26 mouse cellular contexts compared by ENCODE assay signal in the genomic region with DNA sequence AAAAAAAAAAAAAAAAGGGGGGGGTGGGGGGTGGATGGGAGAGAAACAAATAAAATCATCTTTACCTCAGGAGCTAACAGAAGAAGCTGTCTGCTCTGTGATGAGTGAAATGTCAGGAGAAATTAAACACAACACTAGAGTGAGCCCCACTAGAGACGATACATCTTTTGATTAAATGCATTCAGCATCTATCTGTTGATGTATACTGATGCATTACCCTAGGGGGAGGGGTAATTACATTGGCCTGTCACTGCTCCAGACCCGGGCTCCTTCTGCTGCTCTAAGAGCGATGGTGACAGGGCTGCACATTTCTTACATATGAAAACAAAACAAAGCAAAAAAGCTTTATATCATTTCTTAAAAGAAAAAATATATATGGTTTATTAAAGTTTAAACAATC.
DNase-seq lines count a peak whose midpoint lies in the region; ATAC-seq and TF ChIP-seq lines count a peak whose summit lies in the region.
"Had no signal": no experiment of that assay in that cellular context is flagged by ENCODE, and none has a peak within 500 bp of the region (broad histone marks: within the 10 kb centered on the region; RNA-seq: fewer than 3 reads in every experiment).

No protein-coding gene starts in this region.

- peaks cover 5% of the 10 kb centered on the region; the same call in 1 of the 2 replicates for H3K4me1 ChIP-seq in hindbrain, embryonic 12.5 days
- H3K4me1 ChIP-seq in hindbrain, embryonic 10.5 days (replicated peaks): no peaks in the 10 kb centered on the region
- no peaks in the 10 kb centered on the region for H3K4me1 ChIP-seq in midbrain, postnatal 0 days (ENCODE audit: insufficient read depth, low read length)
- no peaks in the 10 kb centered on the region for H3K4me1 ChIP-seq in midbrain, embryonic 16.5 days (ENCODE audit: control insufficient read depth, insufficient read depth, low read length)
- H3K4me1 ChIP-seq in hindbrain, embryonic 14.5 days (replicated peaks; ENCODE audit: control insufficient read depth, insufficient read depth, low read length): peaks cover 8% of the 10 kb centered on the region; the same call in 1 of the 2 replicates
- H3K4me1 ChIP-seq: embryonic facial prominence, embryonic 12.5 days; embryonic facial prominence, embryonic 15.5 days; intestine, embryonic 15.5 days had no signal

- no peaks in the 10 kb centered on the region for H3K36me3 ChIP-seq in hindbrain, embryonic 12.5 days
- H3K36me3 ChIP-seq in hindbrain, embryonic 10.5 days: peaks cover 24% of the 10 kb centered on the region
- no peaks in the 10 kb centered on the region for H3K36me3 ChIP-seq in midbrain, postnatal 0 days (ENCODE audit: insufficient read depth, low read length)
- peaks cover 3% of the 10 kb centered on the region; the same call in 1 of the 2 replicates for H3K36me3 ChIP-seq in midbrain, embryonic 16.5 days (ENCODE audit: control insufficient read depth, insufficient read depth, low read length)
- H3K36me3 ChIP-seq in hindbrain, embryonic 14.5 days (replicated peaks; ENCODE audit: control insufficient read depth, insufficient read depth): peaks cover 7% of the 10 kb centered on the region; the same call in 1 of the 2 replicates
- H3K36me3 ChIP-seq: intestine, embryonic 15.5 days had no signal

- 64% methylated on average over 3 of the region's 3 CpGs for WGBS in hindbrain, embryonic 12.5 days
- 89% methylated on average over 3 of the region's 3 CpGs for WGBS in hindbrain, embryonic 10.5 days
- 62% methylated on average over 3 of the region's 3 CpGs for WGBS in midbrain, postnatal 0 days
- WGBS in midbrain, embryonic 16.5 days: 43% methylated on average over 3 of the region's 3 CpGs
- 39% methylated on average over 3 of the region's 3 CpGs for WGBS in hindbrain, embryonic 14.5 days

- DNase-seq in hindbrain, embryonic 10.5 days (ENCODE audit: low spot score): no peak
- peak; percentile 24 for DNase-seq in midbrain, postnatal 0 days (ENCODE audit: low spot score)
- peak; percentile 11 for DNase-seq in MN1 (ENCODE audit: low spot score)
- no peak for DNase-seq in hindbrain, embryonic 14.5 days (ENCODE audit: low spot score)
- DNase-seq in gastrocnemius, adult 18-20 months (ENCODE audit: low spot score): no peak
- DNase-seq: adrenal gland, postnatal 10 days; adrenal gland, postnatal 36 days; B cell, adult 2 months; cerebellum, adult 11 months; cerebellum, adult 2 months; cerebellum, adult 9-11 months; cerebellum, postnatal 25 days; forebrain, postnatal 0 days; gastrocnemius, postnatal 25 days; heart, adult 2 months; kidney, adult 11 months had no signal

- no peaks in the 10 kb centered on the region for H3K27me3 ChIP-seq in hindbrain, embryonic 12.5 days
- H3K27me3 ChIP-seq in hindbrain, embryonic 10.5 days (ENCODE audit: insufficient read depth, poor library complexity, severe bottlenecking): no peaks in the 10 kb centered on the region
- H3K27me3 ChIP-seq in midbrain, postnatal 0 days (ENCODE audit: insufficient read depth, low read length): no peaks in the 10 kb centered on the region
- no peaks in the 10 kb centered on the region for H3K27me3 ChIP-seq in midbrain, embryonic 16.5 days (ENCODE audit: control insufficient read depth, insufficient read depth, low read depth, low read length)
- H3K27me3 ChIP-seq in hindbrain, embryonic 14.5 days (ENCODE audit: control insufficient read depth, insufficient read depth, low read length): no peaks in the 10 kb centered on the region
- H3K27me3 ChIP-seq: embryonic facial prominence, embryonic 12.5 days; embryonic facial prominence, embryonic 15.5 days; heart, embryonic 13.5 days; intestine, embryonic 15.5 days; Patski had no signal

- no peaks in the 10 kb centered on the region for H3K9me3 ChIP-seq in hindbrain, embryonic 12.5 days (replicated peaks)
- no peaks in the 10 kb centered on the region for H3K9me3 ChIP-seq in hindbrain, embryonic 10.5 days
- H3K9me3 ChIP-seq in midbrain, postnatal 0 days (ENCODE audit: low read length): no peaks in the 10 kb centered on the region
- H3K9me3 ChIP-seq in midbrain, embryonic 16.5 days (replicated peaks; ENCODE audit: control insufficient read depth, low read length, poor library complexity, severe bottlenecking): no peaks in the 10 kb centered on the region
- no peaks in the 10 kb centered on the region for H3K9me3 ChIP-seq in hindbrain, embryonic 14.5 days (ENCODE audit: control insufficient read depth, low read length)
- H3K9me3 ChIP-seq: embryonic facial prominence, embryonic 12.5 days; embryonic facial prominence, embryonic 15.5 days; heart, embryonic 10.5 days; heart, embryonic 13.5 days; intestine, embryonic 15.5 days had no signal

- TF ChIP-seq CTCF in midbrain, postnatal 0 days (IDR thresholded peaks at IDR 0.05): no peak

- H3K9ac ChIP-seq in hindbrain, embryonic 12.5 days: no peak overlapping the region
- no peak overlapping the region for H3K9ac ChIP-seq in midbrain, postnatal 0 days (replicated peaks; ENCODE audit: low read length, poor library complexity, severe bottlenecking)
- no peak overlapping the region for H3K9ac ChIP-seq in midbrain, embryonic 16.5 days (ENCODE audit: low read depth, low read length)
- no peak overlapping the region for H3K9ac ChIP-seq in hindbrain, embryonic 14.5 days
- H3K9ac ChIP-seq: embryonic facial prominence, embryonic 12.5 days; embryonic facial prominence, embryonic 15.5 days; forebrain, postnatal 0 days; heart, embryonic 13.5 days; intestine, embryonic 15.5 days had no signal

- 0 out of 2 replicates have a peak overlapping the region, but pooled peaks have one; percentile 48 for H3K27ac ChIP-seq in hindbrain, embryonic 12.5 days
- no peak overlapping the region for H3K27ac ChIP-seq in hindbrain, embryonic 10.5 days
- no peak overlapping the region for H3K27ac ChIP-seq in midbrain, postnatal 0 days (ENCODE audit: low read depth, low read length)
- H3K27ac ChIP-seq in midbrain, embryonic 16.5 days (ENCODE audit: low read length): no peak overlapping the region
- peak overlapping the region; percentile 7 for H3K27ac ChIP-seq in hindbrain, embryonic 14.5 days
- H3K27ac ChIP-seq: embryonic facial prominence, embryonic 12.5 days; embryonic facial prominence, embryonic 15.5 days; heart, adult 2 months; heart, embryonic 10.5 days; heart, embryonic 13.5 days; intestine, embryonic 15.5 days had no signal

- no peak overlapping the region for H3K4me2 ChIP-seq in hindbrain, embryonic 12.5 days (replicated peaks)
- H3K4me2 ChIP-seq in midbrain, postnatal 0 days (ENCODE audit: low read depth, low read length, poor library complexity, severe bottlenecking): no peak overlapping the region
- no peak overlapping the region for H3K4me2 ChIP-seq in midbrain, embryonic 16.5 days (ENCODE audit: low read length)
- H3K4me2 ChIP-seq in hindbrain, embryonic 14.5 days (replicated peaks): no peak overlapping the region
- H3K4me2 ChIP-seq: embryonic facial prominence, embryonic 12.5 days; embryonic facial prominence, embryonic 15.5 days; heart, embryonic 13.5 days; intestine, embryonic 15.5 days had no signal

- no peak overlapping the region for H3K4me3 ChIP-seq in hindbrain, embryonic 12.5 days
- H3K4me3 ChIP-seq in hindbrain, embryonic 10.5 days: no peak overlapping the region
- no peak overlapping the region for H3K4me3 ChIP-seq in midbrain, postnatal 0 days (ENCODE audit: low read depth, low read length)
- no peak overlapping the region for H3K4me3 ChIP-seq in midbrain, embryonic 16.5 days (ENCODE audit: low read depth, low read length)
- H3K4me3 ChIP-seq in hindbrain, embryonic 14.5 days (replicated peaks; ENCODE audit: low read length): no peak overlapping the region
- H3K4me3 ChIP-seq: embryonic facial prominence, embryonic 12.5 days; embryonic facial prominence, embryonic 15.5 days; heart, adult 2 months; heart, embryonic 10.5 days; heart, embryonic 13.5 days; intestine, embryonic 15.5 days had no signal

- peak; percentile 73; the same call in 1 of the 2 replicates for ATAC-seq in hindbrain, embryonic 12.5 days (ENCODE audit: low FRiP score)
- ATAC-seq in midbrain, postnatal 0 days (ENCODE audit: low FRiP score): no peak
- no peak for ATAC-seq in midbrain, embryonic 16.5 days
- ATAC-seq in hindbrain, embryonic 14.5 days (ENCODE audit: low FRiP score): no peak; the same call in 1 of the 2 replicates
- ATAC-seq in CD4-positive, CD25-positive, alpha-beta regulatory T cell, adult 4 months: no peak
- ATAC-seq: forebrain, embryonic 14.5 days; forebrain, postnatal 0 days; intestine, embryonic 15.5 days; Patski had no signal

Comparison
In these comparisons a context has a peak if more than half of its experiments do, and no peak if none do; other contexts are left out.
1. H3K27ac ChIP-seq: peak in hindbrain, embryonic 12.5 days (single experiment) and hindbrain, embryonic 14.5 days (single experiment); none in hindbrain, embryonic 10.5 days (single experiment), midbrain, postnatal 0 days (single experiment) and midbrain, embryonic 16.5 days (single experiment).
2. DNase-seq: peak in midbrain, postnatal 0 days (single experiment) and MN1 (single experiment); none in hindbrain, embryonic 10.5 days (single experiment), hindbrain, embryonic 14.5 days (single experiment) and gastrocnemius, adult 18-20 months (single experiment).